Mouse (Mus musculus): ENCODE measurements at regions not wholly inside any gene's neighbourhood (a gene's known extent, or its start where the extent isn't known, plus 50 kb on each side); places are given as distances from the start of the nearest gene placed in this dataset.
A peak's percentile ranks its signal among the peaks of the same experiment; 100 is the strongest.

- Histone ChIP-seq H3K27me3 (ENCODE audit: control insufficient read depth, insufficient read depth, low read length) (no peaks in the 10 kb centered on the region), H3K9me3 (replicated peaks; ENCODE audit: control insufficient read depth, low read length) (no peaks in the 10 kb centered on the region; the same call in 1 of the 2 replicates), H3K36me3 (replicated peaks; ENCODE audit: control insufficient read depth, insufficient read depth, low read depth, low read length) (no peaks in the 10 kb centered on the region), H3K9ac (replicated peaks; ENCODE audit: low read length) (no peak overlapping the region), H3K4me2 (ENCODE audit: low read depth, low read length) (no peak overlapping the region), H3K4me3 (ENCODE audit: low read depth, low read length) (no peak overlapping the region), H3K27ac (replicated peaks; ENCODE audit: low read depth, low read length) (no peak overlapping the region), H3K4me1 (ENCODE audit: control insufficient read depth, insufficient read depth, low read length) (no peaks in the 10 kb centered on the region)
- no peak for DNase-seq (ENCODE audit: low spot score)
- no peak for ATAC-seq (replicated peaks; ENCODE audit: insufficient number of reproducible peaks, low FRiP score, low TSS enrichment, low read depth)
- 75% methylated on average over 1 of the region's 1 CpGs for whole genome bisulfite sequencing
Measured at GRCm38 (mm10) chr10:70336741-70337140, 91.8 kb downstream of the Slc16a9 start.

- DNase-seq (ENCODE audit: low spot score): no peak
- H3K9ac ChIP-seq (replicated peaks; ENCODE audit: low read length): no peak overlapping the region
- 80% methylated on average over 5 of the region's 5 CpGs for WGBS
Measured at GRCm38 (mm10) chr10:70359421-70359820, 80.9 kb upstream of the Fam13c start.

GRCm38 (mm10) chr10:70359834-70360233 lies 80.4 kb upstream of the Fam13c start:
- WGBS: 87% methylated on average over 7 of the region's 7 CpGs
- Histone ChIP-seq H3K36me3 (replicated peaks; ENCODE audit: control insufficient read depth, insufficient read depth, low read depth, low read length) (no peaks in the 10 kb centered on the region), H3K27me3 (ENCODE audit: control insufficient read depth, insufficient read depth, low read length) (no peaks in the 10 kb centered on the region), H3K27ac (replicated peaks; ENCODE audit: low read depth, low read length) (no peak overlapping the region), H3K4me1 (ENCODE audit: control insufficient read depth, insufficient read depth, low read length) (no peaks in the 10 kb centered on the region), H3K4me3 (ENCODE audit: low read depth, low read length) (no peak overlapping the region), H3K9ac (replicated peaks; ENCODE audit: low read length) (no peak overlapping the region), H3K4me2 (ENCODE audit: low read depth, low read length) (no peak overlapping the region), H3K9me3 (replicated peaks; ENCODE audit: control insufficient read depth, low read length) (no peaks in the 10 kb centered on the region)
- ATAC-seq (replicated peaks; ENCODE audit: insufficient number of reproducible peaks, low FRiP score, low TSS enrichment, low read depth): no peak
- no peak for DNase-seq (ENCODE audit: low spot score)

More at GRCm38 (mm10) chr10:70359421-70359820, 80.9 kb upstream of the Fam13c start:
- ATAC-seq (replicated peaks; ENCODE audit: insufficient number of reproducible peaks, low FRiP score, low TSS enrichment, low read depth): no peak
- no peaks in the 10 kb centered on the region for H3K27me3 ChIP-seq (ENCODE audit: control insufficient read depth, insufficient read depth, low read length)
- H3K27ac ChIP-seq (replicated peaks; ENCODE audit: low read depth, low read length): no peak overlapping the region
- H3K4me2 ChIP-seq (ENCODE audit: low read depth, low read length): no peak overlapping the region
- no peak overlapping the region for H3K4me3 ChIP-seq (ENCODE audit: low read depth, low read length)
- no peaks in the 10 kb centered on the region for H3K4me1 ChIP-seq (ENCODE audit: control insufficient read depth, insufficient read depth, low read length)
- no peaks in the 10 kb centered on the region for H3K36me3 ChIP-seq (replicated peaks; ENCODE audit: control insufficient read depth, insufficient read depth, low read depth, low read length)
- H3K9me3 ChIP-seq (replicated peaks; ENCODE audit: control insufficient read depth, low read length): no peaks in the 10 kb centered on the region

- no peak overlapping the region for H3K9ac ChIP-seq (replicated peaks; ENCODE audit: low read length)
- H3K4me2 ChIP-seq (ENCODE audit: low read depth, low read length): no peak overlapping the region
- H3K4me3 ChIP-seq (ENCODE audit: low read depth, low read length): no peak overlapping the region
- H3K27me3 ChIP-seq (ENCODE audit: control insufficient read depth, insufficient read depth, low read length): no peaks in the 10 kb centered on the region
- H3K27ac ChIP-seq (replicated peaks; ENCODE audit: low read depth, low read length): no peak overlapping the region
- H3K4me1 ChIP-seq (ENCODE audit: control insufficient read depth, insufficient read depth, low read length): no peaks in the 10 kb centered on the region
- H3K9me3 ChIP-seq (replicated peaks; ENCODE audit: control insufficient read depth, low read length): no peaks in the 10 kb centered on the region
- ATAC-seq (replicated peaks; ENCODE audit: insufficient number of reproducible peaks, low FRiP score, low TSS enrichment, low read depth) (no peak), DNase-seq (ENCODE audit: low spot score) (peak; percentile 51)
- 79% methylated on average over 4 of the region's 4 CpGs for WGBS
- no peaks in the 10 kb centered on the region for H3K36me3 ChIP-seq (replicated peaks; ENCODE audit: control insufficient read depth, insufficient read depth, low read depth, low read length)
Measured at GRCm38 (mm10) chr10:70363054-70363453, 77.2 kb upstream of the Fam13c start.

- Histone ChIP-seq H3K4me1 (ENCODE audit: control insufficient read depth, insufficient read depth, low read length) (no peaks in the 10 kb centered on the region), H3K4me3 (ENCODE audit: low read depth, low read length) (no peak overlapping the region), H3K36me3 (replicated peaks; ENCODE audit: control insufficient read depth, insufficient read depth, low read depth, low read length) (no peaks in the 10 kb centered on the region), H3K9ac (replicated peaks; ENCODE audit: low read length) (no peak overlapping the region), H3K27me3 (ENCODE audit: control insufficient read depth, insufficient read depth, low read length) (no peaks in the 10 kb centered on the region), H3K9me3 (replicated peaks; ENCODE audit: control insufficient read depth, low read length) (no peaks in the 10 kb centered on the region), H3K27ac (replicated peaks; ENCODE audit: low read depth, low read length) (no peak overlapping the region), H3K4me2 (ENCODE audit: low read depth, low read length) (no peak overlapping the region)
- no peak for ATAC-seq (replicated peaks; ENCODE audit: insufficient number of reproducible peaks, low FRiP score, low TSS enrichment, low read depth)
- no peak for DNase-seq (ENCODE audit: low spot score)
- 80% methylated on average over 14 of the region's 14 CpGs for WGBS
Measured at GRCm38 (mm10) chr10:70364218-70364975, 75.9 kb upstream of the Fam13c start.

GRCm38 (mm10) chr10:70364976-70365345 lies 75.3 kb upstream of the Fam13c start:
- no peaks in the 10 kb centered on the region for H3K27me3 ChIP-seq (ENCODE audit: control insufficient read depth, insufficient read depth, low read length)
- DNase-seq (ENCODE audit: low spot score): no peak
- no peak overlapping the region for H3K4me3 ChIP-seq (ENCODE audit: low read depth, low read length)
- ATAC-seq (replicated peaks; ENCODE audit: insufficient number of reproducible peaks, low FRiP score, low TSS enrichment, low read depth): no peak
- H3K36me3 ChIP-seq (replicated peaks; ENCODE audit: control insufficient read depth, insufficient read depth, low read depth, low read length): no peaks in the 10 kb centered on the region
- no peak overlapping the region for H3K4me2 ChIP-seq (ENCODE audit: low read depth, low read length)
- H3K9ac ChIP-seq (replicated peaks; ENCODE audit: low read length): no peak overlapping the region
- no peak overlapping the region for H3K27ac ChIP-seq (replicated peaks; ENCODE audit: low read depth, low read length)
- H3K9me3 ChIP-seq (replicated peaks; ENCODE audit: control insufficient read depth, low read length): no peaks in the 10 kb centered on the region
- 87% methylated on average over 9 of the region's 9 CpGs for whole genome bisulfite sequencing
- H3K4me1 ChIP-seq (ENCODE audit: control insufficient read depth, insufficient read depth, low read length): no peaks in the 10 kb centered on the region

GRCm38 (mm10) chr10:70365504-70365903 lies 74.8 kb upstream of the Fam13c start:
- Histone ChIP-seq H3K4me2 (ENCODE audit: low read depth, low read length) (no peak overlapping the region), H3K4me1 (ENCODE audit: control insufficient read depth, insufficient read depth, low read length) (no peaks in the 10 kb centered on the region), H3K4me3 (ENCODE audit: low read depth, low read length) (no peak overlapping the region), H3K9ac (replicated peaks; ENCODE audit: low read length) (no peak overlapping the region), H3K27me3 (ENCODE audit: control insufficient read depth, insufficient read depth, low read length) (no peaks in the 10 kb centered on the region), H3K27ac (replicated peaks; ENCODE audit: low read depth, low read length) (no peak overlapping the region), H3K36me3 (replicated peaks; ENCODE audit: control insufficient read depth, insufficient read depth, low read depth, low read length) (no peaks in the 10 kb centered on the region), H3K9me3 (replicated peaks; ENCODE audit: control insufficient read depth, low read length) (no peaks in the 10 kb centered on the region)
- 84% methylated on average over 9 of the region's 9 CpGs for WGBS
- ATAC-seq (replicated peaks; ENCODE audit: insufficient number of reproducible peaks, low FRiP score, low TSS enrichment, low read depth) (no peak), DNase-seq (ENCODE audit: low spot score) (no peak)

- no peak for ATAC-seq (replicated peaks; ENCODE audit: insufficient number of reproducible peaks, low FRiP score, low TSS enrichment, low read depth)
- H3K27me3 ChIP-seq (ENCODE audit: control insufficient read depth, insufficient read depth, low read length): no peaks in the 10 kb centered on the region
- H3K36me3 ChIP-seq (replicated peaks; ENCODE audit: control insufficient read depth, insufficient read depth, low read depth, low read length): no peaks in the 10 kb centered on the region
- H3K9me3 ChIP-seq (replicated peaks; ENCODE audit: control insufficient read depth, low read length): no peaks in the 10 kb centered on the region
- no peak overlapping the region for H3K9ac ChIP-seq (replicated peaks; ENCODE audit: low read length)
- no peak for DNase-seq (ENCODE audit: low spot score)
- no peak overlapping the region for H3K27ac ChIP-seq (replicated peaks; ENCODE audit: low read depth, low read length)
- 81% methylated on average over 11 of the region's 11 CpGs for WGBS
- no peak overlapping the region for H3K4me3 ChIP-seq (ENCODE audit: low read depth, low read length)
- no peaks in the 10 kb centered on the region for H3K4me1 ChIP-seq (ENCODE audit: control insufficient read depth, insufficient read depth, low read length)
- no peak overlapping the region for H3K4me2 ChIP-seq (ENCODE audit: low read depth, low read length)
Measured at GRCm38 (mm10) chr10:70367866-70368265, 72.4 kb upstream of the Fam13c start.
